Mouse (Mus musculus): ENCODE measurements around the gene Icam1.
A peak's percentile ranks its signal among the peaks of the same experiment; 100 is the strongest.

The Icam1 gene

GRCm38 (mm10) chr9:21015571-21016130, at the start of gene Icam1:
Icam1 (plus strand) TSS chr9:21015985.
- peak; percentile 84 for DNase-seq (ENCODE audit: low read depth, low spot score)

GRCm38 (mm10) chr9:20966008-20966407, 49.8 kb upstream of the Icam1 start:
- DNase-seq (ENCODE audit: low read depth, low spot score): no peak

- no peak for DNase-seq (ENCODE audit: low read depth, low spot score)
Measured at GRCm38 (mm10) chr9:20966747-20967146, 49.0 kb upstream of the Icam1 start.

GRCm38 (mm10) chr9:20971751-20972140, 44.0 kb upstream of the Icam1 start:
- no peak for DNase-seq (ENCODE audit: low read depth, low spot score)

- no peak for DNase-seq (ENCODE audit: low read depth, low spot score)
Measured at GRCm38 (mm10) chr9:20972141-20972992, 43.4 kb upstream of the Icam1 start.

GRCm38 (mm10) chr9:20973001-20973681, 42.6 kb upstream of the Icam1 start:
- no peak for DNase-seq (ENCODE audit: low read depth, low spot score)

- no peak for DNase-seq (ENCODE audit: low read depth, low spot score)
Measured at GRCm38 (mm10) chr9:20973682-20974075, 42.1 kb upstream of the Icam1 start.

GRCm38 (mm10) chr9:20975431-20976215, 40.2 kb upstream of the Icam1 start:
- DNase-seq (ENCODE audit: low read depth, low spot score): peak; percentile 57

GRCm38 (mm10) chr9:20976216-20976960, 39.4 kb upstream of the Icam1 start, which contains the start of gene S1pr2:
S1pr2 (minus strand) TSS chr9:20976781.
- peak; percentile 91 for DNase-seq (ENCODE audit: low read depth, low spot score)

- no peak for DNase-seq (ENCODE audit: low read depth, low spot score)
Measured at GRCm38 (mm10) chr9:20976961-20977689, 38.7 kb upstream of the Icam1 start.

GRCm38 (mm10) chr9:20978409-20979095, 37.2 kb upstream of the Icam1 start:
- DNase-seq (ENCODE audit: low read depth, low spot score): no peak

GRCm38 (mm10) chr9:20979181-20979580, 36.6 kb upstream of the Icam1 start:
- no peak for DNase-seq (ENCODE audit: low read depth, low spot score)

GRCm38 (mm10) chr9:20979769-20980168, 36.0 kb upstream of the Icam1 start:
- DNase-seq (ENCODE audit: low read depth, low spot score): no peak

GRCm38 (mm10) chr9:20982171-20982570, 33.6 kb upstream of the Icam1 start:
- no peak for DNase-seq (ENCODE audit: low read depth, low spot score)

- peak; percentile 52 for DNase-seq (ENCODE audit: low read depth, low spot score)
Measured at GRCm38 (mm10) chr9:20983169-20983568, 32.6 kb upstream of the Icam1 start.

- DNase-seq (ENCODE audit: low read depth, low spot score): no peak
Measured at GRCm38 (mm10) chr9:20986952-20987686, 28.7 kb upstream of the Icam1 start.

GRCm38 (mm10) chr9:20987953-20988352, 27.8 kb upstream of the Icam1 start:
- DNase-seq (ENCODE audit: low read depth, low spot score): no peak

GRCm38 (mm10) chr9:20990861-20991260, 24.9 kb upstream of the Icam1 start:
- DNase-seq (ENCODE audit: low read depth, low spot score): no peak

- DNase-seq (ENCODE audit: low read depth, low spot score): no peak
Measured at GRCm38 (mm10) chr9:20991587-20991986, 24.2 kb upstream of the Icam1 start.
